Mouse (Mus musculus) small intestine, adult 10 weeks (tissue): ENCODE data around the gene Pank3. TPM values are rescaled to one million over a fixed set of nuclear protein-coding genes. Genes with fewer than 3 reads are reported as not detected.

ENCODE experiments used
- polyA plus RNA-seq: library from polyadenylated mRNA; stranded (reverse); fragments of 350-450 nt; fragmentation: Illumina TruSeq; extraction: RNeasy Lipid Tissue Mini Kit (QIAGEN cat#74804); gene quantifications from one replicate; pipeline ENCODE4 v1.2.3, GENCODE M21; 2014; ENCODE audit warnings: low replicate concordance

Gene Pank3
- polyA plus RNA-seq, result 290 TPM

DNA sequence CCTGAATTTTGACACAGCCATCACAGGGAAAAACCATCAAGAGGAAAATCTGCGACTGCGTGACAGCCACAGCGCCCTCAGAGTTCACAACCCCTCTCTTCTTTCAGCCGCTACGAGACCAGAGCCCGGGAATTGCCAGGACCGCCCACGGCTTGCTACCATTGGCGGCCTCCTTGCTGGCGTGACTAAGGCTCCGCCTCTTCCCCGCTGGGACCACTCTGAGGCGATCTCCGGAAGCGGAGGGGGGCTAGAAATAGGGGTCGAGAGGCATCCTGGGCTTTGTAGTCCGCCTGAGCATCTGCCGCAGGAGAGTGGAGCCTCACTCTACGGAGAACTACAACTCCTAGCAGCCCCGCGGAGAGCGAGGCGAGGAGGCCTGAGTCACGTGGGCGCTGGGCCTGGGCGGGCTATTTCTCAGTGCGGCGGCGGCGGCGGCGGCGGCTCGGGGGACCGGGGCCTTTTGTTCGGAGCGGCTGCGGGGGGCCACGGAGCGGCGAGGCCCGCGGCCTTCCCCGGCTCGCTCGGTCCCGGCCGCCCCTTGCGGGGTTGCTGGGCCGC is at the start of gene Pank3:
Gene Pank3 (plus strand): TSS at position 297 of the 558 bp plus-strand sequence.

DNA sequence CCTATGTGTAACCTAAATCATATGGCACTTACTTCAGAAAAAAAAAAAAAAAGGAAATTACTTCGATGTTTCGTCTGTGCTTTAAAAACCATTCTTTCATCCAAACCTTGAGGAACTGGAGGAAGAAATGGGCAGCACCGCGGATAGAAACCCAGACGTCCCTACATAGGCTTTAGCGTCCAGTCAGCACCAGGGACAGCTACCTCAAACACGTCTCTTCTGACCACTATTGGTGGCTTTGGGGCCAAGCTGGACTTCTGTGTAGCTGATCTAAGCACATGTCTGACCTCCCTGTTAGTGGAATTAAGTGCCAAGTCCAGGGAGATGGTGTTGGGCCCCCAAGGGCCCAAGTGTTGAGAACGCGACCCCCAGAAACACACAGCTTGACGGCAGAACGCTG is 29.6 kb downstream of the Pank3 start, which contains the start of gene Fbll1:
Gene Fbll1 (minus strand): TSS at position 11 of the 400 bp plus-strand sequence.

DNA sequence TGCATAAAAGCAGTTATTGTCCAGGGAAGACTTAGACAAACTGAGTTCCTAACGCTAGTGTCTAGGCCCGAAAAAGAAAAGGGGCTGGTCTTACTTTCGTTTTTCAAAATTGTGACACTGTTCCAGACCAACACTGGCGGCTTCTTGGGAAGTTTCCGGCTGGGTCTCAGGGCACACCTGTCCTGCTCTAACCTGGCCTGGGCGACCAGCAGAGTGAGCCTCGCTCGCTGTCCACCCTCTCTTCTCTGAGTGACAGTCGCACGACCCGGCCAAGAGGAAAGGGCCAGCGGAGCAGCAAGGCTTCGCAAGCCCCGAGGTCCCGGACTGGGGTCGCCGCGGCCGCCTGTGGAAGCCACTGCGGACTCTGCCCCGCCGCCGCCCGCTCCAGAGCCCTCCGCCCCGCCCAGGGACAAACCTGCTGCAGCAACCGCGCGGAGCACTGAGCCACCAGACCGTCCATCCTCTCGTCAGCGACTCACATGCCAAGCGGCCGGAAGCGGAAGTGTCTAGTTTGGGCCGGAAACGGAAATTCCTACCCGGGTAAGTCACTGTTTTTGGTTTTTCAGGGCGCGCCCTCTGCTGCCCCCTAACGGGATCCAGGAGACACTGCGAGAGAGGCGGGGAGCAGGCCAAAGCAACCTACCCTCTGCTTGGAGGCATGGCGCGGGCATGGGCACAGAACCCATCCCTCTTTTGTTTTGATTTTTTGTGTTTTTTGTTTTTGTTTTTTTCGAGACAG is 64.9 kb downstream of the Pank3 start, which contains the start of gene Rars:
Gene Rars (minus strand): TSS at position 485 of the 739 bp plus-strand sequence.

Other genes starting within 250 kb of the Pank3 start
- gene Fbll1, start 29.4 kb downstream of the Pank3 start, polyA plus RNA-seq, result not detected
- gene Rars, start 65.0 kb downstream of the Pank3 start, polyA plus RNA-seq, result 226 TPM
- gene Wwc1, start 211.0 kb downstream of the Pank3 start, polyA plus RNA-seq, result 14.9 TPM